Mouse (Mus musculus) cortical plate, adult 2 months (tissue): Measurements from ENCODE around the gene Kndc1.

Experiments
- CTCF ChIP-seq: fragments of 200-500 bp; IDR thresholded peaks from 2 replicates; pipeline ENCODE4 v1.5.1; 2011; ENCODE audit warnings: mild to moderate bottlenecking, control low read depth, low read length; ENCODE audit not compliant: insufficient read depth; ENCODE audit errors: extremely low read depth
- POLR2A ChIP-seq: fragments of 200-500 bp; IDR thresholded peaks from 2 replicates; pipeline ENCODE4 v1.6.1; 2011; ENCODE audit warnings: mild to moderate bottlenecking, low read length, control low read depth; ENCODE audit not compliant: insufficient read depth; ENCODE audit errors: extremely low read depth

GRCm38 (mm10) chr7:139988272-139988671 is 93.8 kb downstream of the Kndc1 start:
- TF ChIP-seq CTCF: no peak
- no peak for TF ChIP-seq POLR2A
